Mouse (Mus musculus): ENCODE data around the gene Gpt2. TPM values are rescaled to one million over a fixed set of nuclear protein-coding genes. Genes with fewer than 3 reads are reported as not detected.

Gene Gpt2
- total RNA-seq, 1 experiment from 2014 or later, result 3.7 TPM

GRCm38 (mm10) chr8:85517956-85518355, 25.6 kb downstream of the Gpt2 start:
- no peak for ATAC-seq (replicated peaks; ENCODE audit: low read depth, poor library complexity, severe bottlenecking)

- ATAC-seq (replicated peaks; ENCODE audit: low read depth, poor library complexity, severe bottlenecking), result no peak
These were observed 28.2 kb downstream of the Gpt2 start for GRCm38 (mm10) chr8:85520586-85520985.

DNA sequence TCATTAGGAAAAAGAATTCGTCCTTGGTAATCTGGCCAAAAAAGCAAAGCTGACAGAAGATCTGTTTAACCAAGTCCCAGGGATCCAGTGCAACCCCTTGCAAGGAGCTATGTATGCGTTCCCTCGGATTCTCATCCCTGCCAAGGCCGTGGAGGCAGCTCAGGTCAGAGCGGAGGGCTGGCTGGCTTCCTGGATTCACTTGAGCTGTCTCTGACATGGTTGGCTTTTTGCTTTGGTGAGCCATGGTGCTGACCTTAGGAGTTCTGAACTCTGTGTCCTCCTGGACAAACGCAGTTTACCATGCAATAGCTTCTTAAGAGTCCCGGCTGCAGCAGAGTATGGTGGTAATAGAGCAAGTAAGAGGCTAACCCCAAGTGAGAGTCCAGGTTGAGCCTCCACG, 29.0 kb downstream of the Gpt2 start:
- ATAC-seq (replicated peaks; ENCODE audit: low read depth, poor library complexity, severe bottlenecking), result no peak

DNA sequence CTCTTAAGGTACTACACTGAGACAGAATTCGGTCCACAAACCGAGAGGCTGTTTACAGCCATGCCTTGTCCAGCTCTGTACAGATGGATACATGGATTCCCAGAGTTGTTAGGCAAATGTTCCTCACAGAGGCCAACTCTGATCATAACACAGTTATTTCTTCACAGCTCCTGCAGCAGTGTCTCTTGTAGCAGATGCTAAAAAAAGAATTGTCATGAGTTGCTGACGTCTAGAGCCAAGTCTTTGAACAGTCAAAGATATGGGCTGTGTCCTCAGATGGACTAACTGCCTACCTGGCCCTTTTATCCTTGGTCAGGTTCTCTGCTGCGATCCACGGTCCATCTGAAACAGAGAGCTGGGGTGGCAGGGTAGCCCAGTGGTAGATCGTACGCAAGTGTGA, 31.7 kb downstream of the Gpt2 start:
- ATAC-seq (replicated peaks; ENCODE audit: low read depth, poor library complexity, severe bottlenecking), result no peak

- ATAC-seq (replicated peaks; ENCODE audit: low read depth, poor library complexity, severe bottlenecking), result peak; percentile 92
These were observed 33.7 kb downstream of the Gpt2 start for GRCm38 (mm10) chr8:85526105-85526504.

DNA sequence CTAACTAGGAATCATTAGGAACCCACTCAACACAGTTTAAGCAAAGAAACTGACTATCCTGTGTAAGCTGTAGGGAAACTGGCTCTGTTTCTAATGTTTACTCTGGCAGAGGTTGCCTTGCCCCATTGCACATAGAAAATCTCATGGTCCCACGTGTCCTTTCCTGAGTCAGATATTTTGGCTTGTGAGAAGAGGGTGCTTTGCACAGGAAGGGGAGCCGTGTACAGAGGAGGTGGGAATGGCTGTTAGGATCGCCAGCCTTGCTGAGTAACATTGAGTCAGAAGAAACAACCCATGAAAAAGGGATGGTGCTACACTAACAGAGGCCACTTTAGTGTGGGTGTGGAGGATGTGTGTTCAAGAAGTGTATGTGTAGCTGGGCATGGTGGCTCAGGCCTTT, 36.6 kb downstream of the Gpt2 start:
- no peak for ATAC-seq (replicated peaks; ENCODE audit: low read depth, poor library complexity, severe bottlenecking)

DNA sequence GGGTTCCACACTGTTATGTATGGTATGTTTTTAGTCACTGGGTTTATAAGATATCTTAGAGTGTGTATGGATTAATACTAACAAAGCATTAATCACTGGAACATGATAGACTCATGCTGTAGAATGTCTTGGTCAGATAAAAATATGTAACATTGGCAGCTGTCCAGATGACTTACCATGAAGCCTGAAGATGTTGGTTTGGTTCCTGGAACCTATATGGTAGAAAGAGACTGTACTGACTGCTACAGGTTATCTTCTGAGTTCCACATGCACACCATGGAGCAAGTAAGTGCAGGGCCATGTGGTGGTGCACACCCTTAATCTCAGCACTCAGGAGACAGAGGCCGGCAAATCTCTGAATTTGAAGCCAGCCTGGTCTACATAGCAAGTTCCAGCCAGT, 38.3 kb downstream of the Gpt2 start:
- no peak for ATAC-seq (replicated peaks; ENCODE audit: low read depth, poor library complexity, severe bottlenecking)

GRCm38 (mm10) chr8:85531471-85531870, 39.1 kb downstream of the Gpt2 start:
- ATAC-seq (replicated peaks; ENCODE audit: low read depth, poor library complexity, severe bottlenecking), result peak; percentile 94

DNA sequence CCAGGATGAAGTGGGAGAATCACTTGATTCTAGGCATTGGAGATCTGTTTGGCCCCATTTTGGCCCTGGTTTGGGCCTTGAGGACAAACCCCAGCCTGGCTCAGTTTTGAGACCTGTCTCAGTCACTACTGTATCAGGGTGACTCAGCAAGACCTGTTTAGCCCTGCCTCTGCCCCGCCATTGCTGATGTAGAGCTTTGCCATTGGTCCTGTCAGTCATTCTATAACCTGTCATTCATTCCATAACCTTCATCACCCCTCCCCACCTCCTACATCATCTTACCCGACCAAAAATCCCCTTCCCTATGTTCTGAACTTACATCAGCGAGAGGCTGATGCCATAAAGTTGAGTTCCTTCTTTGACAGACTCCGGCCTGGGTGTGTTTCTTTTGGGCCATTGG, 40.5 kb downstream of the Gpt2 start:
- ATAC-seq (replicated peaks; ENCODE audit: low read depth, poor library complexity, severe bottlenecking), result no peak

GRCm38 (mm10) chr8:85533434-85533833, 41.1 kb downstream of the Gpt2 start:
- no peak for ATAC-seq (replicated peaks; ENCODE audit: low read depth, poor library complexity, severe bottlenecking)

DNA sequence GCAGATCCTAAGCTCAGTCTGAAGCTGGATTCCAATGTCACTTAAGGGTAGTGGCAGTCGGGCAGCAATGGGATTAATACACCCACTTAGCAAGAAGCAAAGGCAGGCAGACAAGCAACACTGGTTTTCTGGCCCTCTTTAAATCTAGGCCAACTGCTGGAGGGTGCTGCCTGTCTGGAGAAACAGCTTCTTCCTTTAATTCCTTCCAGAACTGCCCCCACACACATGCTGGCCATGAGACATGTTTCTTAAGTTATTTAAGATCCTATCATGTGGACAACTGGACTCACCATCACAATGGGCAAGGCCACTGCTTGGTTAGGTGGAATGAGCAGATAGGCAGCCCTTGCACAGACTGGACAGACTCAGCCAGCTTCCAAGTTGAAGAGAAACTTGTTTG, 41.8 kb downstream of the Gpt2 start:
- ATAC-seq (replicated peaks; ENCODE audit: low read depth, poor library complexity, severe bottlenecking), result no peak

- 0 out of 2 replicates have a peak, but pooled peaks have one; percentile 5 for ATAC-seq (replicated peaks; ENCODE audit: low read depth, poor library complexity, severe bottlenecking)
These were observed 44.0 kb downstream of the Gpt2 start for GRCm38 (mm10) chr8:85536332-85536731.

DNA sequence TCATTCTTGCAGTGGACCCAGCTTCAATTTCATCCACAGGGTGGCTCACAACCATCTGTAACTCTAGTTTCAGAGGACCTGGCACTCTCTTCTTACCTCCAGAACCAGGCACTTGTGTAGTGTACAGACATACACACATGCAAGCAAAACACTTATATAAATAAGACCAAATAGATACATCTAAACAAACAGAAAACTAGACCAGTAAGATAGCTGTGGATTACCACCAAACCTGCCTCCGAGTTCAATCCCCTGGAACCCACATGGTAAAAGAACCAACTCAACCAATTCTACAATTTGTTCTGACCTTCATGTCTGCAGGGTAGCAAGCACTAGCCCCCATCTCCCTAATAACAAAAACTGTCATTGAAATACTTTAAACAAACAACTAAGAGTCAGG, 59.6 kb downstream of the Gpt2 start:
- ATAC-seq (replicated peaks; ENCODE audit: low read depth, poor library complexity, severe bottlenecking), result no peak

GRCm38 (mm10) chr8:85554391-85555180, 62.2 kb downstream of the Gpt2 start:
- peak; percentile 51 for ATAC-seq (replicated peaks; ENCODE audit: low read depth, poor library complexity, severe bottlenecking)

DNA sequence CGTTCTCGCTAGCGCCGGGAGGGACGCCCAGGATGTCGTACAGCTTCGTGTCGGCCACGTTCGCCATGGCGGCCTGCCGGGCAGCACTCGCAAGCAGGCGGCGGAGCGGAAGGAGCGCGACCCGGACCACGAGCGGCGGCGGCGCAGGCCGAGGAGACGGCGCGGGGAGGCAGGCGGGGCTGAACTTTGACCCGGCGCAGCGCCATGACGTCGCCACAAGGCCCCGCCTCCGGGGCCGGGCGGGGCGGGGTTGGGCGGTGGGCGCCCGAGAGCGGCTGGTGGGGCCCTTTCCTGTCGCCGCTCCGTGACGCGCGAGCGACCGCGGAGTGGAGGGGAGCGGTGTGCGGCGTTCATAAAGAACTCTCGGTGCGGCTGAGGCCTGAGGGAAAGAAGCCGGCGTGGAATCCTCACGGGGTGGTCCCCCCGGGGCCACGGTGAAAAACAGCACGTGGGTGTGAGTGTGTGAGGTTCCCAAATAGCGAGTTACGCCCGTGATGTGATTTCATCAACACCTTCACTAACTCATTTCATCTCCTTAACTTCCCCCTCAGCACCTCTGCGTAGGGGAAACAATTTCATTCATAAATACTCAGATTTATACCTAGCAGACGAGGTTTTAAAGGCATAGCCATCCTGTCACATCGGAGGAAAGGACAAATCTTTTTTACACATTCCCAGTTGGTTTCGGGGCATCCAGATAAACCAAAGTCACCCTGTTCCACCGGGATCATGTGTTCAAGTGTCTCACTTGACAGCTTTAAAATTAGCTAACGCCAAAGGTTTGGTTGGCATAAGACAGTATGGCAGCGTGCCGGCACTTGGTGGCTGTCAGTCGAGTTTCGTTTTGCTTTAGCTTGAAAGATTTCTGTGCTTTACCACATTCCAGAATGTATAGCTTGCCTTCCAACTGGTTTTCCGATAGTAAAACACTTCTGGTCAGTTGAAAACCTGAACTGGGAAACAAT, 63.1 kb downstream of the Gpt2 start, which contains the start of gene Dnaja2:
Gene Dnaja2 (minus strand): TSS at position 164 of the 965 bp plus-strand sequence.
- peak; percentile 67 for ATAC-seq (replicated peaks; ENCODE audit: low read depth, poor library complexity, severe bottlenecking)

DNA sequence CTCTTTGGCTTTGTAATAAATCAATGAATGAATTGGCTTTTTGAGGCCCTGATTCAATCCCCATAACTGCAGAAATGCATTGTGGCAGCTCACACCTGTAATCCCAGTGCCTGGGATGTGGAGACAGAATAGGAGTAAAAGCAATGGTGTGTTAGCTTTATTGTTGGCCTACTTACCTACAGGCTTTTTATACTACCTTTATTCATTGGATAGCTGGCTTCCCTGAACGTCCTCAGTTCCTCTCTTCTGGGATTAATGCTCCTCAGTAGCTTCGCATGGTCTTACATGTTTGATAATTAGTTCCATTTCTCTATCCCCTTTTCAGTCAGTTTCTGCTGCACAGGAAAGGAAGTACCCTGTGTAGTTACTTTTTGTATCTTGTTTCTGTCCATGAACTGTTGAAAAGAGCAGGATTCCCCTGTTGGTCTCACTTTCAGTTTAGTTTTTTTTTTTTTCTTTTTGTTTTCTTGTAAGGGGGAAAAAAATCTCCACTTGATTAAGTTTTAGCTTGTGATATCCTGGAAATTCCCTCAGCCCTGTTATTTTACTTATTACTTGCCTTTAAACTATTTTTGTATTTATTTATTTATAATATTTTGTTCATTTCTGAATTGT, 64.7 kb downstream of the Gpt2 start:
- no peak for ATAC-seq (replicated peaks; ENCODE audit: low read depth, poor library complexity, severe bottlenecking)

DNA sequence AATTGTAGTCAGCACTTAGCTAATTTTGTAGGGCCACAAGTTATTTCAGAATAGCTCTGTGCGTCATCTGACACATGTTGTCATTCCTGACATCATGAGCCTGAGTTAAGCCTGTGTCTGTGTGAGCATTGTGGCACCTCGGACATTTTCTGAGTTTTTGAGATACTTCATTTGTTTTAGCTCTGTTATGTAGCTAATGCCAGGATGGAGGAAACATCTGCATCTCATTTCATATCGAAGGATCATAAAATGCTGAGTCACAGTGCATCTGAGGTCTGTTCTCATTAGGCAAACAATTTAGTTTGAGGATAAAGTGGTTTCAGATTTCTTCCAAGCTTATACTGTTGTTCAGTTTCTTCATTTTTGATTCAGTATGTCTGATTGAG, 65.2 kb downstream of the Gpt2 start:
- ATAC-seq (replicated peaks; ENCODE audit: low read depth, poor library complexity, severe bottlenecking), result peak; percentile 20; the same call in 1 of the 2 replicates

DNA sequence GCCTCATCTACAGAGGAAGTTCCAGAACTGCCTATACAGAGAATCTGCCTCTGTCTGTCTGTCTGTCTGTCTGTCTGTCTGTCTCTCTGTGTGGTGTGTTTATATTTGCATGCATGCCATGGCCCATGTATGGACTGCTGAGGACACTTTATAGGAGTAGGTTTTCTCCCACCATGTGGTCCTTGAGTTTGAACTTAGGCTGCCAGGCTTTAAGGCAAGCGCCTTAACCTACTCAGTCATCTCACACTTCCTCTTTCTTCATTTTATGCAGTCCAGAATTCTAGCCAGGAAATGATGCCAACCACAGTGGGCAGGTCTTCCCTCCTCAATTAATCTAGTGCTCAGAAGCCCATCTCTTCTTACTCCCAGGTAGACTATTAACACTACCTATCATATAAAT, 66.8 kb downstream of the Gpt2 start:
- peak; percentile 44 for ATAC-seq (replicated peaks; ENCODE audit: low read depth, poor library complexity, severe bottlenecking)

- ATAC-seq (replicated peaks; ENCODE audit: low read depth, poor library complexity, severe bottlenecking), result 0 out of 2 replicates have a peak, but pooled peaks have one; percentile 2
These were observed 67.6 kb downstream of the Gpt2 start for GRCm38 (mm10) chr8:85559966-85560365.

DNA sequence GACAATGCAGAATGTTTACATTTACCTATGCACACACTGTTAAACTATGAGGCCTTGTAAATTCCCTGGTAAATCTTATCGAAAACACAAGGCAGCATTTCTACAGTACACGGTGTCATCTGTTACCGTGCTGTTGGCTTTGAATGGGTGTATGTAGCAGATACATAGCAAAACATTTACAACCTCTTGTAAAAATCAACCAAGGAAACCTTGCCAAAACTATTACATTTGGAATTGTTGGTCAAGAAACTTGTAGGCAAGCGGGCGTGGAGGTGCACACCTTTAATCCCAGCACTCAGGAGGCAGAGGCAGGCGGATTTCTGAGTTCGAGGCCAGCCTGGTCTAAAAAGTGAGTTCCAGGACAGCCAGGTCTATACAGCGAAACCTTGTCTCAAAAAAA, 71.0 kb downstream of the Gpt2 start:
- no peak for ATAC-seq (replicated peaks; ENCODE audit: low read depth, poor library complexity, severe bottlenecking)

Data from common myeloid progenitor, adult 5-6 weeks (primary cell).